Mouse (Mus musculus) C2C12 (cell line): Measurements from ENCODE around the gene Esrra. TPM values are rescaled to one million over a fixed set of nuclear protein-coding genes. Genes with fewer than 3 reads are reported as not detected.

ENCODE experiments used
- H3K27me3 ChIP-seq: one replicate; pipeline ENCODE4 v1.6.1; 2011; ENCODE audit not compliant: control insufficient read depth, insufficient read depth, insufficient read length
- H3K36me3 ChIP-seq: one replicate; pipeline ENCODE4 v1.6.1; 2011; ENCODE audit not compliant: control insufficient read depth, insufficient read depth
- H3K4me3 ChIP-seq: one replicate; pipeline ENCODE4 v1.5.1; 2011; ENCODE audit warnings: mild to moderate bottlenecking, control low read depth; ENCODE audit not compliant: poor library complexity, insufficient read depth, severe bottlenecking
- H3K79me2 ChIP-seq: one replicate; pipeline ENCODE4 v1.6.1; 2011; ENCODE audit not compliant: control insufficient read depth, insufficient read depth
- H3K79me3 ChIP-seq: one replicate; pipeline ENCODE4 v1.6.1; 2011; ENCODE audit warnings: low read depth, control low read depth
- H3ac ChIP-seq: one replicate; pipeline ENCODE3; 2011; ENCODE audit warnings: low read depth; ENCODE audit not compliant: control insufficient read depth, insufficient read length
- CEBPB ChIP-seq: IDR thresholded peaks from one replicate; pipeline ENCODE4 v1.6.1; 2011; ENCODE audit warnings: low read depth, mild to moderate bottlenecking, control low read depth, moderate library complexity
- CTCF ChIP-seq: IDR thresholded peaks from one replicate; pipeline ENCODE4 v1.5.1; 2011; ENCODE audit not compliant: control insufficient read depth, insufficient read depth, insufficient read length
- FOSL1 ChIP-seq: IDR thresholded peaks from one replicate; pipeline ENCODE4 v1.8.0; 2011; ENCODE audit warnings: mild to moderate bottlenecking, low read length; ENCODE audit not compliant: poor library complexity, insufficient read depth, severe bottlenecking
- MAX ChIP-seq: IDR thresholded peaks from one replicate; pipeline ENCODE4 v1.6.1; 2011; ENCODE audit warnings: mild to moderate bottlenecking, control low read depth
- MYOD1 ChIP-seq: IDR thresholded peaks from one replicate; pipeline ENCODE4 v1.6.1; 2011; ENCODE audit warnings: low read depth; ENCODE audit not compliant: control insufficient read depth, insufficient read length
- MYOG ChIP-seq: IDR thresholded peaks from one replicate; pipeline ENCODE4 v1.6.1; 2011; ENCODE audit not compliant: control insufficient read depth, insufficient read length; ENCODE audit errors: extremely low read depth
- USF1 ChIP-seq: IDR thresholded peaks from one replicate; pipeline ENCODE4 v1.6.1; 2011; ENCODE audit warnings: low read depth, mild to moderate bottlenecking, control low read depth, moderate library complexity
- polyA plus RNA-seq: library from polyadenylated mRNA; unstranded; fragments of >200 nt; fragmentation: generic; extraction: Trizol; gene quantifications from one replicate; pipeline ENCODE4 v1.2.1, GENCODE M21; 2012; ENCODE audit warnings: missing spikeins

Gene Esrra
- polyA plus RNA-seq, 1 experiment, result 43.2 TPM

DNA sequence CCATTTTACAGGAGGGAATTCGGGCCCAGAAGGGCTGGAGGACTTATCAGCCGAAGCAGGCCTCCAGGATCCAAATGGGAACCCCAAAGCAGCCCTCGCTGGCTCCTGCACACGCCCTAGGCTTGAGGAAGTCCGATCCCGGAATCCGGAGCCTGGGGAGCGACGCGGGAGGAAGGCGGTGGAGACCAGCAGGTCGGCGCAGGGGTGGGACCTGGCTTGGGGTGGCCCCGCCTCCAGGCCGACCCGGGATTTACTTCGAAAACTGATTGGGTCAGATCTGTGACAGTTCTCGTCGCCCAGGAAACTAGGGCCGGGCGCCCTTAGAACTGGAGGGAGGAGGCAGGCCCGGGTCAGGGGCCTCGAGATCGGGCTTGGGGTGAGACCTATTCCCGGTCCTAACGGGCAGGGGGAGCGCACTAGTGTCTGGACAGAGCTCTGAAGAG is 20.7 kb upstream of the Esrra start, which contains the start of gene Gpr137:
Gene Gpr137 (minus strand): TSS at position 232 of the 443 bp plus-strand sequence.
- Histone ChIP-seq H3K79me3 (peaks cover 2% of the 10 kb centered on the region), H3ac (peak within 1 kb of the TSS; percentile 84), H3K4me3 (peak within 1 kb of the TSS; percentile 65), H3K79me2 (peaks cover 25% of the 10 kb centered on the region), H3K27me3 (no peaks in the 10 kb centered on the region), H3K36me3 (no peaks in the 10 kb centered on the region)
- TF ChIP-seq MAX (peak; percentile 21), USF1 (no peak)

DNA sequence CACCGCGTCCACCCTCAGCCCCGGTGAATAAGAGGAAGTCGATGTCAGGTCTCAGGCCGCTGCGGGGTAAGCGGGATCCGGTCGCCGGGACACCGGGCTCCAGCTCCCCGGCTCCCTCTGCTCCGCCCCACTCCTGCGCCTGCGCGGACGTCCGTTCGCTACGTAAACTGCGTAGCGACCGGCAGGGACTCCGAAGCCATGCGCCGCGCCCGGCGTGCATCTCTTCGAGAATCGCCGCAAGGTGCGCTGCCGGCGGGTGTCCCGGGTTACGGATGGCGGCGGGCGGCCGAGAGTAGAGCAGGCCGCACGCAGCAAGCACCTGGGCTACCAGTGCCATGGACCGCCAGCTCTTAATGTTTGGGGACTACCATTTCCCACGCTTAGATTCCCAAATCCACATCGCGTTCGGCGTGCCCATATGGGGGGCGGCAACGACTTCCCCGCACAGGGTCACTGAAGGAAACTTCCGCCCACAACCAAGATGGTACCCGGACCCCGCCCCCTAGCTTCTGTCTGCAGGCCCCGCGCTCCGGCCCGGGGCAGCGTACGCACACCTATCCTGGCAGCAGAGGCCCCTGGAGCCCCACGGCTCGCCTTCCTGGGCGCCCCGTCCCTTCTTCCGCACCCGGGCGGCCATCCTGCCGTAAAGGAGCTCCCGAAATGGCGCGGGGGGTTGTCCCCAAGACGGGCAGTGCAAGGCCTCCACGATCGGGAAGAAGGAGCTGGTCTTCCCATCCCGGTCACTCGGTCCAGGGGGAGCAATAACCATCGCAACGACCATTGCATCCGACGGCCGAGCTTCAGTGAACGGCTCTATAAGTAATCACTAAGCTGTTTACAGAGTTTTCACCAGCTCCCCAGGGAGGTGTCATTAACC is 20.0 kb upstream of the Esrra start, which contains the start of gene Bad:
Gene Bad (plus strand): TSS at position 490 of the 877 bp plus-strand sequence.
- H3K79me3 ChIP-seq, result peaks cover 2% of the 10 kb centered on the region
- no peak for TF ChIP-seq MYOG
- TF ChIP-seq MAX, result no peak
- no peak for TF ChIP-seq MYOD1
- TF ChIP-seq FOSL1, result no peak
- TF ChIP-seq CEBPB, result no peak
- TF ChIP-seq CTCF, result no peak
- no peak for TF ChIP-seq USF1
- peak within 1 kb of the TSS; percentile 90 for H3ac ChIP-seq
- no peaks in the 10 kb centered on the region for H3K36me3 ChIP-seq
- H3K27me3 ChIP-seq, result no peaks in the 10 kb centered on the region
- H3K4me3 ChIP-seq, result peak within 1 kb of the TSS; percentile 65
- peaks cover 25% of the 10 kb centered on the region for H3K79me2 ChIP-seq

DNA sequence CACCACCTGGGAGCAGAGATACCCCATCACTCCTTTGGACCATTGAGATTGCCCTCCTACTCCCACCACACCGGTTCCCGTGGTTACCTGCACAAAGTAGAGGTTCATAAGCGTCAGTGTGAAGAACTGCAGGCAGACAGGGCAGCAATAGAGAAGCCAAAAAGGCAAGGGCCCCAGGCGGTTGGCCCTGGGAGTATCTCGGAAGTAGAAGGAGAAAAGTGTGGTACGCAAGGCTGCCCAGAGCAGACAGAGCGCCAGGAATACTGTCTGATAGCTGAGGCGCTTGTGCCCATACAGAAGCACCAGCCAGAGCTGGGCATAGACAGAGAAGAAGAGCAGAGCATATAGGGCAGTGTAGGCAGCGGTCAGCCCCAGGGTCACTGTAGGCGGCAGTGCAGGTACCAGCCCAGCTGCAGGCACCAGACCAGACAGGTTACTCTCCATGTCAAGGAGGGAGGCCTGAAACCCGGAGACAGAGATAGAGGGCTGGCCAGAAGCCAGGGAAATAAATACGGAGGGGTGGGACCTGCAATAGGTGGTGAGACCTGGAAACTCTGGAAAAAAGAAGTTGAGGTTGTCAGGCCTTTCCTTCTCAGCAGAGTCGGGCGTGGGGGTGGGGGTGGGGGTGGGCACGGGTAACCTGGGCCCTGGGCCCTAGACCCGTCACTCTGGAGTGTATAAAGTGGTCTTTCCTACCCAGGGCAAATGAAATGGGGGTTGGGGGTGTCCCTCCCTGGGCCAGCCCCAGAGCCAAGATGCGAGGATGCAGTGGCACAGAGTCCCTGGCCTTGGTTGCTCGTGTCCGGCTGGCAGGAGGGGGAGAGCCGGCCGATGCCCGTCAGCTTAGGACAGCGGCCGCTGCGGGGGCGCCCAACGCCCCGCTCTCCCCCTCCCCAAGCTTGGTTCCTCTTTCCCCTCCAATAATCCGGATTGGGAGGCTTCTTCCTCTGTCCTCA is 19.1 kb upstream of the Esrra start:
- peaks cover 25% of the 10 kb centered on the region for H3K79me2 ChIP-seq
- no peak for TF ChIP-seq CEBPB
- TF ChIP-seq MAX, result no peak
- H3K4me3 ChIP-seq, result peak overlapping the region; percentile 65
- H3K79me3 ChIP-seq, result peaks cover 2% of the 10 kb centered on the region
- H3K27me3 ChIP-seq, result no peaks in the 10 kb centered on the region
- peak overlapping the region; percentile 90 for H3ac ChIP-seq
- H3K36me3 ChIP-seq, result no peaks in the 10 kb centered on the region

DNA sequence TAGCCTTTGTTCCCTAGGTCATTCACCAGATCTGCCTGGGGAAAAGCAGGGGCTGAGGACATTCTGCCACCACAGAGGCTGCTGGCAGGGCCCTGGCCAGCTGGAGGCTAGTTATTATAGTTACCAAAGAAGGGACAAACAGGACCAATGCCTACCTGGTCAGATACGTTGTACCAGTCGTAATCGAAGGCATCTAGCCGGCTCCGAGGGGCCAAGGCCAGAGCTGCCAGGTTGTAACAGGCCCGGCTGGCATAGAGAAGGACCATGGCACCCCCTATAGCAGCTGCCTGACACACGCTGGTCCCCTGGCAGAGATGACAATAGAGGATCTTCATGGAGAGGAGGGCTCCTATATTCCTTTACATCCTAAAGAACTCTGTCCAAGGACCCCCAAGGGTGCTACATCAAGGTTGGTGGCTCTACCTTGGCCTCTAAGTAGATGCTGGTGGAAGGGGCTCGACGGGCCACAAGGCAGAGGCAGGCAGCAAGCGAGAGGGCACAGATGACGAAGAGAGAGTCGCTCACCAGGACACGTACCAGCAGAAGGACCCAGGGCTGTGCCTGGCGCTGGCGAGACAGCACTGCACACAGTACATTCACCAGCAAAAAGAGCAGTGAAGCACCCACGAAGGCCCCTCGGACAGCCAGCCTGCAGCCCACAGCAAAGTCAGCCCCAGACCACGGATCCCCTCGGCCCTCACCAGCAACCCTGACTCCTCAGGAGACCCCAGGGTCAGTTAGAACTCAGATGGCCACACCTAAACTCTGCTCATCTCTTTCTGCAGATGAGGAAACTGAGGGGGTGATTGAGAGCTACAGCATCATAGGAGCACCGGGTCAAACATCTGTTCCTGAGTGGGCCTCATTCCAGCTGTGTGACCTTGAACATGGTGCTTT is 17.7 kb upstream of the Esrra start:
- Histone ChIP-seq H3K79me2 (peaks cover 25% of the 10 kb centered on the region), H3K27me3 (peaks cover under 1% of the 10 kb centered on the region), H3K4me3 (no peak overlapping the region), H3K36me3 (no peaks in the 10 kb centered on the region), H3ac (no peak overlapping the region), H3K79me3 (peaks cover 2% of the 10 kb centered on the region)
- TF ChIP-seq MYOD1, result no peak
- no peak for TF ChIP-seq USF1
- no peak for TF ChIP-seq CEBPB
- no peak for TF ChIP-seq CTCF
- TF ChIP-seq MYOG, result no peak
- TF ChIP-seq FOSL1, result no peak
- no peak for TF ChIP-seq MAX

DNA sequence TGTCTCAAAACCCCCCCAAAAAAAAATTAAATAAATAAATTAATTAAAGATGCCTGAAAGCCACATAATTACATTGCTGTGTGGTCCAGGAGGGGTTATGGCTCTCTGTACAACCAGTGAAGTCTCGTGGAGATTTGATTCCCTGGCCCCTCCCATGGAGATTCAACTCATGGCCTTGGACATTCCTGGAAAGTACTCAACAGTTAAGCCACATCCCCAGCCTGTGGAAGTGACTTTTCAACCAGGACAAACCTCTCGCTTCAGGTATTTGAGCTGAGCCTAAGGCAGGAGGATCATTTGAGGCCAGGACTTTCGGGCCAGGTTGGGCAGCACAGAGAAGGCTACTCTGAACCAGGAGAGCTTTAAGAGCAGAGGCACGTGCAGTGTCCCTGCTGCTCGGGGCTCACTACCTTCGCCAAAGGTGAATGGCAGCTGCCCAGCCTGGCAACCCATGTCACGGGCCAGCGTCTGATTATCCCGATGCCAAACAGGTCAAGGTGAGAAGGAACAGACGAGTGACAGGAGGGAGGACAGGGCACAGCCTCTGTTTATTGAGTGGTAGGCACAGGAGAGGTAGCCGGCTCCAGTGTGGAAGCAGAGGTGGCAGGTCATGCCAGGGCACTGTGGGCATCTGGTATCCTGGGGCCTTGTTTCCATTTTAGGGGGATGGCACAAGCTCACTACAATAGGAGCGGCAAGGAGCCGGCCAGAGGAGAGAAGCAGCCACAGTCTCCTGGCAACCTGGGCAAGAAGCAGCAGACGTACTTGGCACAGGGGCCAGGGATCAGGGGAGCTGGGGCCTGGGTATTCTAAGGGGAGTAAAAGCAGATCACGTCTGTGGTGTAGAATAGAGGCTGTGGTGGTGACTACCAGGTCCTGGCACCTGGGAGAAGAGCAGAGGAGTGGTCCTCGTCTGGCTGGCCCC is 16.2 kb upstream of the Esrra start:
- no peak for TF ChIP-seq MYOD1
- TF ChIP-seq CTCF, result no peak
- no peak for TF ChIP-seq FOSL1
- TF ChIP-seq USF1, result no peak
- no peak for TF ChIP-seq MAX
- no peak for TF ChIP-seq CEBPB
- no peak for TF ChIP-seq MYOG
- H3K27me3 ChIP-seq, result peaks cover 16% of the 10 kb centered on the region
- peaks cover 10% of the 10 kb centered on the region for H3K79me2 ChIP-seq
- H3K4me3 ChIP-seq, result no peak overlapping the region
- no peak overlapping the region for H3ac ChIP-seq
- no peaks in the 10 kb centered on the region for H3K36me3 ChIP-seq
- peaks cover 2% of the 10 kb centered on the region for H3K79me3 ChIP-seq
